Mouse (Mus musculus): ENCODE measurements around the gene Bpifb6. TPM values are rescaled to one million over a fixed set of nuclear protein-coding genes. Genes with fewer than 3 reads are reported as not detected.

Gene Bpifb6
- total RNA-seq (2021), result not detected

DNA sequence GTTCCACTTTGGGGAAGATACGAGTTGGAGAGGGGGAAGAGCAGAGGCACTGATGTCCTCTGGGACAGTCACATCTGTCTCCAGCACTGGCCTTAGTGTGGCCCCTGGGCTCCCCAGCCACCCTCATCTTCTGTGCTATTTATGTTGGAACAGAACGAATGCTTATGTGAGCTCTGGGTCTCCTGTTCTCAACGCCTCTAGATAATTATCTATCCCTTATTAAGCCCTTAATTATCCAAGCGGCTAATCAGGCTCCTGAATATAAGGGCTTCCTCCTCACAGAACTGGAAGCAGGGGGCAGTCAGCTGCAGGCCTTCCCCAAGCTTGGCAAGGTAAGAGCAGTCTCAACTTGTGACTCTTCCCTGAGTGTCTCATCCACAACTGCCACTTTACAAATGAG, at the start of gene Bpifb6:
Gene Bpifb6 (plus strand): TSS at position 301 of the 400 bp plus-strand sequence.
- intact Hi-C loops (cut with DNase I), result no loop called here
- DNase-seq (ENCODE audit: low spot score in 2 of 2), result no peak

DNA sequence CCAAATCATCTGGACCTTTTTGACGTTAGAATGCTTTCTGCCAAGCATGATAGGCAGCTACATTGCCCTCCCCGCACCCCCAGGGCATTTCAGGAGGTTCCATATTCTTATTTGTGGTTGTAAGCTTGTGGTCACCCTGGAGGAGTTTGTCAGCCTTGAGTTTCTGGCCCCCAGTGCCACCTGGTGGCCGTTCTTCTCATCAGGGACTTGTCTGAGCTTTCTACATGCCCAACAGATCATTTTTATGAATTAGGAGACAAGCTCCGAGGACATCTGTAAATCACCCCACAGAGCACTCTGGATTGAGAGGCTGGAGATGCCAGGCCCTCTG, 49.2 kb upstream of the Bpifb6 start:
- intact Hi-C loops (cut with DNase I), result loop anchor here (2.0 kb wide), 1 partner anchor 182 kb away; no protein-coding TSS in a partner anchor
- peak; percentile 13 to 21 for DNase-seq (ENCODE audit: low spot score in 2 of 2)

GRCm38 (mm10) chr2:153853544-153853943, 46.6 kb upstream of the Bpifb6 start:
- intact Hi-C loops (cut with DNase I), result no loop called here
- DNase-seq (ENCODE audit: low spot score in 2 of 2), result no peak

- no peak for DNase-seq (ENCODE audit: low spot score in 2 of 2)
- intact Hi-C loops (cut with DNase I), result no loop called here
Measured at GRCm38 (mm10) chr2:153859581-153859980, 40.6 kb upstream of the Bpifb6 start.

- DNase-seq (ENCODE audit: low spot score in 2 of 2), result no peak
- intact Hi-C loops (cut with DNase I), result no loop called here
Measured at GRCm38 (mm10) chr2:153860315-153860714, 39.9 kb upstream of the Bpifb6 start.

DNA sequence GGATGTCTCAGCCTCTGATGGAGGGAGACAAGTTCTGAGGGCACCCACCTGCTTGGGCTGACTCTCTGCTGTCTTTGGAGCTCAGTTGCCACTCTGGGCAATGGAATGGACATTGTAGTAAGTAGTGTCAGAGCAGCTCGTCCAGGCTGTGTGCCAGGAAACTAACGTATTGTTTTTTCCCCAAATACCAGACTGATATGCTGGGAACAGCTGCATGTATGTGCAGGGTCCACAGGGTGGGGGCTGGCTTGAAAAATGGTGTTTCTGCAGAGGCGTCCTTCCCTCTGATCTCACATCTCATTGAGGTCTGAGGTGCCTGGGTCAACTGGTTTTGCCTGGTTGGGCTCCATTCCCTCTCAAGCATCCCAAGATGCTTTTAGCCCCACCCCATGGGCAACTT, 39.5 kb upstream of the Bpifb6 start:
- intact Hi-C loops (cut with DNase I), result no loop called here
- no peak for DNase-seq (ENCODE audit: low spot score in 2 of 2)

GRCm38 (mm10) chr2:153861960-153862359, 38.2 kb upstream of the Bpifb6 start:
- DNase-seq (ENCODE audit: low spot score in 2 of 2), result no peak
- intact Hi-C loops (cut with DNase I), result no loop called here

DNA sequence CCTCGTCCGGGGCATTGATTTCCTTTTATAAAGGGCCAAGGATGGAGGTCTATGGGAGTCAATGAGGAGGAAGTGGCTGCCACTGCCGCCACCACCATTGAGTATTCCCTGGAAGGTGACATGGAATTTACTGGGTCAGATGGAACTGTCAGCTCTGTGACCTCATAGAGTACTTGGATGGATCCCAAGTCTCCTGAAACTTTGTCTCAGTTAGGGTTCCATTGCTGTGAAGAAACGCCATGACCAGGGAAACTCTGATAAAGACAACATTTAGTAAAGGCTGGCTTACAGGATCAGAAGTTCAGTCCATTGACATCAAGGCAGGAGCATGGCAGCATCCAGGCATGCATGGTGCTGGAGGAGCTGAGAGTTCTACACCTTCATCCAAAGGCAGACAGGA, 29.2 kb upstream of the Bpifb6 start, which contains the start of gene Sun5:
Gene Sun5 (minus strand): TSS at position 101 of the 400 bp plus-strand sequence.
- intact Hi-C loops (cut with DNase I), result no loop called here
- DNase-seq (ENCODE audit: low spot score in 2 of 2), result no peak

- no peak for DNase-seq (ENCODE audit: low spot score in 2 of 2)
- intact Hi-C loops (cut with DNase I), result no loop called here
Measured at GRCm38 (mm10) chr2:153874745-153875144, 25.4 kb upstream of the Bpifb6 start, which contains the start of gene Bpifb2. Bpifb2 (plus strand) TSS chr2:153875045.

DNA sequence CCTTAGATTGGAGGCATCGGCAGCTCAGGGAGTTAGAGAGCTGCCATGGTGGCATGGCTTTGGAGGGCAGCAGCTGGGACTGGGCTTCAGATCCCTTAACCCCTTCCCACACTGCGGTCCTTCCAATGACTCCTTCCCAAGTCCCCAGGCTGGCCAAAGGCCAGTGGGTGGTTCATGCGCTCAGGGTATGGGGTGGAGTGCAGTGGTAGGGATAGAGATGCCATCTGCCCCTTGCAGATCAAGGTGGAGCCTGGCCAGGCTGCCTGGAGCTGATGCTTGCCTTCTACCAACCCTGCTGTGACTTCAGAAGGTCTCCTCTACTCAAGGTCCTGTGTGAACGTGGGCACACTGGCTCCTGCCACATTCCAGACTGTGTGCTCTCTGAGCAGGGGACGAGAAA, 1.1 kb upstream of the Bpifb6 start:
- no peak for DNase-seq (ENCODE audit: low spot score in 2 of 2)
- intact Hi-C loops (cut with DNase I), result no loop called here

GRCm38 (mm10) chr2:153902726-153903125, 2.5 kb downstream of the Bpifb6 start:
- DNase-seq (ENCODE audit: low spot score in 2 of 2), result no peak
- intact Hi-C loops (cut with DNase I), result no loop called here

DNA sequence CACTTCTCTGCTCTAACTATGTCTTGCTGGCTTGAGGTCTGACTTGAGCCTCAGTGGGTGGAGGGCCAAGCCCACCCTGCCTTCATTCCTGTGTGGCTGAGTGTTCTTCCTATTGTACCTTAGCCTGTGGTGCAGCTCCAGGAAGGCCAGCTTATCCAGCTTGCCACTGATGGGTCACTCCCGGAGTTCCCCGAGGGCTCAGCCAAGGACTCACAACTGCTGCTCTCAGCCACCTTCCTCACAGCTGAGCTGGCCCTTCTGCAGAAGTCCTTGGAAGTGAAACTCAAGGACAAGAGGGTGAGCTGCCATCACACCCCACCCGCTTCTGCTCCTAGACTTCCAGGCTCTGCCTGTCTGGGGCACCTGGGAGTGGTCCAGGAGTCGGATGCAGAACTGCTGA, 6.4 kb downstream of the Bpifb6 start:
- no peak for DNase-seq (ENCODE audit: low spot score in 2 of 2)
- intact Hi-C loops (cut with DNase I), result no loop called here

DNA sequence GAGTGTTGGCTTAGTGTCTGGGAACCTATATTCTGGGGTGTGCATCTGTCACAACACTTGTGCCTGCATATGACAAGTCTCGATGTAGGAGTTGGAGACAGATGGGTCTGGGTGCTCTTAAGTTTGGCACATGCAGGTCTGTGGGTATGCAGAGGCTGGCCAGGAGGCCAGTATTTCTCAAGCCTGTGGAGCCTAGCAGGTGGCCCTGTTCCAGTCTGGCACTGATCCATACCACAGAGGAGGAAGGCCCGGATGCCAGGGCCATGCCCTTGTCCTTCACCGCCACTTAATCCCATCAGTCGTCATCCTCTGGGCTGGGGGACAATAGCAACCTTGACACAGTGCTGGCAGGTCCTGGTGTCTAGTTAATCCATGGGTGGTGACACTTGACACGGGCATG, 14.0 kb downstream of the Bpifb6 start:
- peak; percentile 11 to 22 for DNase-seq (ENCODE audit: low spot score in 2 of 2)
- intact Hi-C loops (cut with DNase I), result no loop called here

GRCm38 (mm10) chr2:153917930-153918329, 17.7 kb downstream of the Bpifb6 start, which contains the start of gene Bpifb3:
Bpifb3 (plus strand) TSS chr2:153918230.
- intact Hi-C loops (cut with DNase I), result no loop called here
- no peak for DNase-seq (ENCODE audit: low spot score in 2 of 2)

- DNase-seq (ENCODE audit: low spot score in 2 of 2), result peak; percentile 23 to 25
- intact Hi-C loops (cut with DNase I), result no loop called here
Measured at GRCm38 (mm10) chr2:153921246-153921645, 21.1 kb downstream of the Bpifb6 start.

DNA sequence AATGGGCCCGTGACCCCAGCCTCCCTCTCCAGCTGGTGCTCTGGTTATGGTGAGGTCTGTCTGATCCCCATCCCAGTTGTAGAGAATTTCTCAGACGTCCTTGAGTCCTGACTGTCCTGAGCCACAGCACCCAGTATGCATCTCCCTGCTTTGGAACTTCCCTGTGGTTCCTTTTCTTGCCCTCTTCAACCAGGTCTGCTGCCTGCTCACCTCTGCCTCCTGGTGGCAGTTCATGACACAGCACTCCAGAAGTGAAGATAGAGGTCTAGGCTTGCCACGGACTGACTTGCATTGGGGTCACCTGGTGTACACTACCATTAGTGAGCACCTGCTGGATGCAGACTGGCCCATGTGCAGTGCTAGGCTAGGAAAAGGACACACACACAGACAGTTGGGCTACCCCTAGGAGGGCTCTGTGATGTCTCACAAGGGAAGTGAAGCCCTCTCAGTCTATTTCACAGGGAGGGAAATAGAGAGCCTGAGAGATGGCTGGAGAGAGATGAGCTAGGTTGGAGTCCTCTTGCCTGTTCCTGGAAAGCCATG, 29.8 kb downstream of the Bpifb6 start:
- intact Hi-C loops (cut with DNase I), result loop anchor here (5.0 kb wide), 2 partner anchors 123 to 263 kb away; no protein-coding TSS in a partner anchor
- no peak for DNase-seq (ENCODE audit: low spot score in 2 of 2)

DNA sequence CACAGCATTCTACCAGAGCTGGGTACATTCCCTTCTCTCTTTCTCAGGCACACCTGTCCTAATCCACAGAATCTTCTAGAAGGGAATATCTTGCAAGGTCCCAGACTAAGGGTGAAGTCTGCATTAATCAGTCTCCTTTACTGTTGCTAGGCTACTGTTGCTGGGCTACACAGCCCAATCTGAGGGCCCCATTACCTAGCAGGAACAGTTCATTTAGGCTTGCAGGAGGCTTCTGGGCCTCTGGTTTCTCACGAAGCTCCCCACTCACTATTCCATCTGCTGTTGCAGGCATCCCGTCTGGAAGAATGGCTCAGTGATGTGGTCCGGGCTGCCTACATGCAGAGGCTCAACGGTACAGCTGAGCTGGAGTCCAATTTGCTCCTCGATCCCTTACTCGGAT, 30.9 kb downstream of the Bpifb6 start:
- DNase-seq (ENCODE audit: low spot score in 2 of 2), result no peak
- intact Hi-C loops (cut with DNase I), result loop anchor here (5.0 kb wide), 2 partner anchors 124 to 264 kb away; no protein-coding TSS in a partner anchor

GRCm38 (mm10) chr2:153933311-153933710, 33.1 kb downstream of the Bpifb6 start:
- intact Hi-C loops (cut with DNase I), result loop anchor here (5.0 kb wide), 2 partner anchors 126 to 266 kb away; no protein-coding TSS in a partner anchor
- no peak for DNase-seq (ENCODE audit: low spot score in 2 of 2)

- no peak for DNase-seq (ENCODE audit: low spot score in 2 of 2)
- intact Hi-C loops (cut with DNase I), result no loop called here
Measured at GRCm38 (mm10) chr2:153935348-153935747, 35.2 kb downstream of the Bpifb6 start.

DNA sequence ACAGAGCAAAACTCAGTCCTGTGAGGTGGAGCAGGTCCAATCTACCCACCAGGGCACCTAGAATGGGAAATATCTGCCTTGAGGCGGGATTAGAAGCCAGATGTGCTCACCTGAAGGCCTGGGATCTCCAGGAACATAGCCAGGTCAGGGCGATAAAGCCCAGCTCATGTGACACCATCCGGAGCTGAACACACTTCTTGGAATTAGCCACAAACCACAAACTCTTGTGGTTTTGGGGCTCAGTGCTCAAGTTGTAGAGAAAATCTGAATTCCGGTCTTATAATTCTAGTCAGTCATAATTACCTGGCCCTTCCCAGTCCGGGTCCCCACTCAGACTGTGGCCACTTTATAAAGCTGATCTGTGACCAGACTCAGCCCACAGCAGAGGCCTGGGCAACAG, 37.7 kb downstream of the Bpifb6 start, which contains the start of gene Bpifb4:
Gene Bpifb4 (plus strand): TSS at position 370 of the 400 bp plus-strand sequence.
- DNase-seq (ENCODE audit: low spot score in 2 of 2), result no peak
- intact Hi-C loops (cut with DNase I), result no loop called here

GRCm38 (mm10) chr2:153943537-153943936, 43.3 kb downstream of the Bpifb6 start:
- peak; percentile 30 to 41 for DNase-seq (ENCODE audit: low spot score in 2 of 2)
- intact Hi-C loops (cut with DNase I), result no loop called here

- no peak for DNase-seq (ENCODE audit: low spot score in 2 of 2)
- intact Hi-C loops (cut with DNase I), result no loop called here
Measured at GRCm38 (mm10) chr2:153944567-153944966, 44.4 kb downstream of the Bpifb6 start.
